Mouse (Mus musculus): ENCODE results near the gene Tns4.

Tns4 gene

DNA sequence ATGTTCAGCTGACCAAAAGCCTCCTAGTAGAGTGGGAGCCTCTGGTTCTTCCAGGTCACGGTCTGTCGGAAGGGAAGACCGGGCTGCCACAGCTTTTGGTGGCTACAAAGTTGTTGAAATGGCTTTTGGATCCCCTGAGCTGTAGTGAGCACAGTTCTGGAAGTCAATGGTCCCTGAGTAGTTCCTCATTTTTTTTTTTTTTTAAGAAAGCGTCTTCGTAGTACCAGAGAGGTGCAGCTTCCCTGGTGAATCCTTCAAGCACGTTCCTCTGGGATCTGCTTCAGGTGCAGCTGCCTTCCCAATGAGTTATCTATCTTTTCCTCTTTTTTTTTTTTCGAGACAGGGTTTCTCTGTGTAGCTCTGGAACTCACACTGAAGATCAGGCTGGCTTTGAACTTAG lies 4.6 kb upstream of the Tns4 start:
- no peak for DNase-seq (ENCODE audit: low spot score)

DNA sequence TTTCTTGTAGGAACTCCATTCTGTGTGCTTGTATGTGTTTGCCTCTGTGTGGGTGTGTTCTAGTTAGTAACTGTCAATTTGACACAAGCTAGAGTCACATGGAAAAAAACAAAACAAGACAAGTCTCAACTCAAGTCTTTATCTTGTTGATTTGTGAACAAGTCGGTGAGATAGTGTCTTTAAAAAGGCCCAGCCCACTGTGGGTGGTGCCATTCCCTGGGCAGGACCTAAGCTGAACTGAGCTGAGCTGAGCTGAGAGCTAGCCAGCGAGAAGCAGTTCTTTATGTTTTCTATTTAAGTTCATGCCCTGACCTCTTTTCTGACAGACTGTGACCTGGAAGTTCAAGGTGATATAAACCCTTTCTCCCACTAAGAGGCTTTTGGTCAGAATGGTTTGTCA lies 2.6 kb upstream of the Tns4 start:
- no peak for DNase-seq (ENCODE audit: low spot score)

DNA sequence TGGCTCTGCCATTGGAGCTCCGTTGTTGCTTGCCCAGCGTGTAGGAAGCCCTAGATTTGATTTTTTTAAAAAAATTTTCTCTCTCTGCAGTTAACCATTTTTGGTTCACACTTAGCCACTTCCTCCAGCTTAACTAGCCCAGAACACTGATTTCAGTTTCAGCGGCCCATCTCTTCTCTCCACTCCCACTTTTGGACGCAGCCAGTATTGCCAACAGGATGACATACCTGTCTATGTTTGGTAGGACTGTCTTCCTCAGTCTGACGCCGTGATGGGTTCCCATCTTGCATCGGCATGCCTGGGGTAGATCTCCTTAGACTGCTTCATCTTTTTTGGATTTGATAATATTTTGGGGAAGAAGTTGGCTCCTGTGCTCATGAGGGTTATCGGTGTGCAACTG lies 1.3 kb upstream of the Tns4 start:
- DNase-seq (ENCODE audit: low spot score), result no peak

DNA sequence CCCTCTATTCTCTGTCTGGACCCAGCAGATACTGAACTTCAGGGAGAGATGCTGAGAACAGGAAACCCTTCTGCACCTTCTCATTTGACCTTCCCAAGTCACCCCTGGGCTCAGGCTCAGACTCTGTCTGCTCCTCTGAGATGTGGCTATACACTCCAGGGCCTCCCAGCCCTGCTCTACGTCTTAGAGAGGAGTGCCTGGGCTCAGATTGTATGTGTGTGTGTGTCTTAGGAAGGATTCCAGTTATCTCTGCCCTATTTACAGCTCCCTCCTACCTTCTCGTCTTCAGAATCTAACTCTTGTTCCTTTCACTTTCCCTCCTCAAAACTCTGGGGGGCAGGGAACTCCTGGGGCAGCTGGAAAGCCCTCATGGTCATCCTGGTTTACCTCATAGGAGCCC lies 620 bp downstream of the Tns4 start:
- DNase-seq (ENCODE audit: low spot score), result no peak

DNA sequence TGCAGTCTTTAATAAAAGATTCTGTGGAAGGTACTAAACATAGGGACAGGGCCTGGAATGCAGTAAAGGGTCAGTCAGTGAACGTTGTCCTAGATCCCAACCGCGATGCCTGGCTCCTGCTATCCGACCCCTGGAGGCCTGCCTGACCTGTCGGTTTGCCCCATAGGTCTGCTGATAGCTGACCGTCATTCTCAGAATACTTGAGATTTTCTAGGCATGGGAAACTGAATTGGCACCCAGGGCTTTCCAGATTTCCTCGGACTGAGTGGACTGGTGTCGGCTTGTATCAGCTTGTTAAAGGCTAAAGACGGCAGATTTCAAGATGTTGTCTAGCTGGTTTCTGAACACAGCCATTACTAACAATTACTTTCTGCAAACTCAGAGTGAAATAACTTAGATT lies 4.7 kb downstream of the Tns4 start:
- no peak for DNase-seq (ENCODE audit: low spot score)

DNA sequence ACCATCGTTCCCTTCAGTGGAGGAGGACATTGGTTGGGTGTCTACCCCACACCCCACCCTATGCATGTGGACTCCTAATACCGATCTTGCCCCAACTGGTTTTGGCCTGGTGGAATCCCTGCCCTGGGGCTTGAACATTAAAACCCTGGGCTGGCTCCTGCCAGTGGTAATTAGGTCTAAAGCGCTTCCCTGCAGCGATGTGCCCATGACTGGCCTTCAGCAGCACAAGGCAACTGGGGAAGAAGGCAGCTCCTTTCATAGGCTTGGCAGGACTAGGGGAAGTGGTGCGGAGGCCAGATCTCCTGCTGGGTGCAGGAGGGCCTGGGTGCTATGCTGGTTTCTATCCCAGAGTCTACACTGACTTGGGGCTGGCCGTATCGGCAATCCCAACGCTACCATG lies 5.6 kb downstream of the Tns4 start:
- no peak for DNase-seq (ENCODE audit: low spot score)

DNA sequence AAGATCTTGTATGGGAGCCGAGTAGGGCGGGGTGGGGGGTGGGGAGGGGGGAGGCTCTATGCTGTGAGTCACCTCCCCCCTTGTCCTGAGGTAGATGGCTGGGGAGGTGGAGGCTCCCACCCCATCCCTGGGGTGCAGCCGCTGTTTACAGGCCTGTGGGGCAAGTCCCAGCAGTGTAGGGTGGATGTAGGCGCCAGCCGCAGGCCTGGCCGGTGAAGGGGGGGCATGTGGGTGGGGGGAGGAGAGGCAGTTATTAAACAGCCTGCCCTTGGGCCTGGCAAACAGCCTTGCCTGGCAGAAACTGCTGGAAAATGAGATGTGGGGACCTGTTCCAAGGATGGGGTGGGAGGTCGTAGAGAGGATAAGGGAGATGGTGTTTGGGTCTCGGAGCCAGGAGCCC lies 7.0 kb downstream of the Tns4 start:
- DNase-seq (ENCODE audit: low spot score), result no peak

DNA sequence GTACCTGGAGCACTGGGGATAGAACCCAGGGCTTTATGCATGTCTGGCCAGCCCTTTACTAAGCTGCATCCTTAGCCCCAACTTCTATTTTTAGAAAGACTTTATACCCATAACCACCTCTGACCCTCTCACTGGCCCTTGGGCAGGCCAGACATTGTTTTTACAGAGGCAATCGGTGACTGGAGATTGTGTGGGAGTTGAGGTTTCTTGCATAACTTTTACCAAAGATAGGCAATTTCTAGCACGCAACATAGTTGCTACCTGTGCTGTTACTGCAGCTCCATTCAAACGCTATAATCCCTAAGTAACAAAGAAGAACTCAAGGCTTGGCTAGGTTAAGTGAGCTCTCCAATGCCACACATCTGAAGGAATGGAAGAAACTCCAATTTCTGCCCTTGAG lies 7.5 kb downstream of the Tns4 start:
- DNase-seq (ENCODE audit: low spot score), result no peak

DNA sequence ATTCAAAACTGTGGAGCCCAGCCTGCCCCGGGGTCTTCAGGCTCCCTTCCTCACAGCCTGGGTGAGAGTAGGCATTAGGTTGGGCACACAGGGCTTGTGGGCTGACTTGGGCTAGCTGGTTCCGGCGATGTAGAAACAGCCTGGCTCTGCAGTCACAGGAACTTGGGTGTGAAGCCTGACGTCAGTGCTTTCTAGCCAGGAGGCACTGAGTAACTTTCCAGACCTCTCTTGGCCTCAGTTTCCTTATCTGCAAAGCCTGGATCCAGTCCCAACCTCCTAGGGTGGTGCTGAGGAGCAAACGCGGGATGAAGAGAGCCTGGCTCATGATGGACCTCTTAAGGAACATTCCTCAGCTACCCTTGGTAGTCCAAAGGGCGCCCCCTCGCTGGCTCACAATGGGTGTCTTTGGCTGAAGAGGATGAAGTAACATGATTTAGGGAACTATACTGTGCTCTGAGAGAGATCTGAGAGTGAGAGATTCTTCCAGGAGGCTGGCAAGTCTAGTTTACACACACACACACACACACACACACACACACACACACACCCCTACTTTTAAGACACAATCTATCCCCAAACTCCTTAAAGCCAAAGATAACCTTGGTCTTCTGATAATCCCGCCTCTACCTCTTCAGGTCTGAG lies 8.1 kb downstream of the Tns4 start:
- DNase-seq (ENCODE audit: low spot score), result no peak

DNA sequence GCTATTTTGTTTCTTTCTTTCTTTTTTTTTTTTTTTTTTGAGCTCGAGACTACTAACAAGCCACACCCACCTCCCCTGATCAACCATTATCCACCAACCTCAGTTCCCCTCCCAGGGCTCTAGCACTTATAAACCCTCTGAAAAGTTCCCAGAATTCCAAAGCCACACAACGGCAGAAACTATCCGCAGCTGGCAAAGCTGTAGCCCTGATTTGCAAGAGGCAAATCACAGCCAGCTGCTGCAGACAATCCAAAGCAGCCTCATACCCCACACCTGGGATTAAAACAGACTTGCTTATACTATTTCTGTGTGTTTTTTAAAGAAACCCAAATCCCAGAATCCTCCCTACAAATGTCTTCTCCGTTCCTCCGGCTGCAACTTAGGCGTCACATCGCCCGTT lies 11.2 kb downstream of the Tns4 start:
- no peak for DNase-seq (ENCODE audit: low spot score)

DNA sequence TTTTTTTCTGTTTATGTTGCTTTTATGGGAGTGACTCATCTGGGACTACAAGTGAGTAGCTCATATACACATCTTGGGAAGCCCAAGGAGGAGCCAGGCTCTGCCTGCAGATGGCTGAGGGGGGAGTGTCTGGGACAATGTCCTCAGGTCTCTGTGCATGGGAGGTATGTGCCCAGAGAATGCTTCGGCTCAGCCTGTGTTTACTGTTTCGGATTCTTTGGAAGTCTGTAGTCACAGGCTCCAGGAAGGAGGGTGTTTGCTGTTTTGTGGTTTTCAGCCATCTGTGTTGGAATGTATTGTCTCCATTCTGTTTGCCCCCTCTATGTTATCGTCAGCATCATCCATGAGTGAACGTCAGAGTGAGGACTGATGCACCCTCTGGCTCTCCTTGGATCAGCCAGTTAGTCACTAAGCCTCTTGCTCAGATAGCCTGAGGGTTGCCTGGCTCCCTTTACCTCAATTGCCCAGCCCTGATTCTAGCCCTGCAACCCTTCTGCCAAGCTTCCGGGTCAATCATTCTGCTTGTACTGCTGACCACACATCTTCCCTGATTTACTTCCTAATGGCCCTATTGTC lies 12.3 kb downstream of the Tns4 start:
- DNase-seq (ENCODE audit: low spot score), result no peak

DNA sequence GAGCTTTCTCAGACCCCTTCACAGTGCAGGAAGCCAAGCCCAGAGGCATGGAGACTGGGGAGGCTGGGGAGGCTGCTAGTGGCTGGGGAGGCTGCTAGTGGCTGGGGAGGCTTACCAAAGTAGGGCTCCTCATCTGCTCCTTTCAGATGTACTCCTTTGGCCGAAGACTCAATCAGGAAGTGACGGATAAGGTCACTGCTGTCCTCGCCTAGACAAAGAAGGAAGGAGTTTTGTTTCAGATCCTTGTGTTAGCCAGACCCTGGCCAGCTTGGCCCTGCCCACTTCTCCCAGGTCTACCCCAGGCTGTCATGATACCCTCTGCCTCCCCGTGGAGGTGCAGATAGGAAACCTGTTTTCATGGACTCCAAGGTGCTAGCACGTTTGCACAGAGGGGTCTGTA lies 15.3 kb downstream of the Tns4 start:
- no peak for DNase-seq (ENCODE audit: low spot score)

DNA sequence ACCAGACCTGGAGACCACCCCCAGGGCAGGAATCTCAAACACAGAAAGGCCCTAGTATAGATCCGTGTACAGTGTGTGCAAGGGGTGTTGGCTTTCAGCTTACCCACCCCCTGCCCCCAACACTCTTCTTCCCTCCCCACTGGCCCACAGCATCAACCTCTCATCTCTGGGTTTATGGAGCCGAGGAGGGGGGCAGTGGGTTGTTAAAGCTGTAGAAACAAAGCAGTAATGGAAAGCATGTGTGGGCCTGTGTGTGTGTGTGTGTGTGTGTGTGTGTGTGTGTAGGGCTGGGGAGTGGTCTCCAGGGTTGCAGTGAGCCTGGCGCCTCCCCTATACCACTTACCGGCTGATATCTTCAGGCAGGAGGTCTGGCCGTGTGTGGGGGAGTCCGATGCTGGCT lies 17.2 kb downstream of the Tns4 start:
- DNase-seq (ENCODE audit: low spot score), result no peak

DNA sequence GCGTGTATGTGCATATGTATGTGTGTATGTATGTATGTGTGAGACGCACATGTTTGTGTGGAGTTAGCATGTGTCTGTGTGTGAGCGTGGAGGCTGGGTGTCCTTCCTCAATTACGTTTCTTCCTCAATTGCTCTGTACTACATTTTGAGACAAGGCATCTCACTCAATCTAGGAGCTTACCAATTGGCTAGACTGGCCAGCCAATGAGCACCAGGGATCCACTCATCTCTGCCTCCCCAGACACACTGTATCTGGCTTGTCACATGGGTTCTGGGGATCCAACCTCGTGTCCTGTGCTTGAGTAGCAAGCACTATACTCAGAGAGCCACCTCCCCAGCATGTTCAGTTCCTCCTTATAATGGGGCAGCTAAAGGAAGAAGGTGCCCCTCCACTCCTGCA lies 20.7 kb downstream of the Tns4 start:
- DNase-seq (ENCODE audit: low spot score), result no peak

DNA sequence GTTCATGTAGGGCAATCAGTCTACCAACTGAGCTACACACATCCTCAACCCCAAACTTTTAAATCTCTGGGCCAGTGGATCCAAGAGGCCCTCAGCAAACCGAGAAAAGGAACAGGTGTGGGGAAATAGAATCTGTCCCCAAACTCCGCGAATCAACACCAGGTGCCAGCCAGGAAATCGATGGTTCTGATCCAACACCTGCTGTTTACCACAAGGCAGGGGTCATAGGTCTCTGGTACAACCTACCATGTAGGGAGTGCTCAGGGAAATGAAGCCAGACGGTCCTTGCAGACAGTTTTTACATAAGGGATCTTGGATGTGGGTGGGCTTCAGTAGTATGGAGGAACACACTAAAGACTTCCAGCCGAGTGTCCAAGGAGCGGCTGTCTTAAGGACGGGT lies 21.5 kb downstream of the Tns4 start:
- DNase-seq (ENCODE audit: low spot score), result no peak

DNA sequence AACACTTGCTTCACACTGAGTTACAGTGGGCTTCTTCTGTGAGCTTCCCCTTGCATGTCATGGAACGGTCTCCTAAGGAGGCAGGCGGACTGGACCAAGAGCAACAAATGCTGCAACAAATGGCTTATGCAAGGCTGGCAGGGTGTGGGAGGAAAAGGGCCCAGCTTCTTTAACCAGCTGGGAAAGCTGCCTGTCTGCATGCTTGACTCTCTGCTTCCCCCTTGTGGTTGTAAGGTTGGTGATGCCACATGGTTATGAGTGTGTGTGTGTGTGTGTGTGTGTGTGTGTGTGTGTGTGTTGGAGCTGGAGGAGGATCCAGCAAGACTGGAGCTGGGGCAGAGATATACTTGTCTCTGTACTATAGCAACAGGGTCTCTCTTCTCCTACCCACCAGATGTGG lies 23.1 kb downstream of the Tns4 start:
- peak; percentile 88 for DNase-seq (ENCODE audit: low spot score)

DNA sequence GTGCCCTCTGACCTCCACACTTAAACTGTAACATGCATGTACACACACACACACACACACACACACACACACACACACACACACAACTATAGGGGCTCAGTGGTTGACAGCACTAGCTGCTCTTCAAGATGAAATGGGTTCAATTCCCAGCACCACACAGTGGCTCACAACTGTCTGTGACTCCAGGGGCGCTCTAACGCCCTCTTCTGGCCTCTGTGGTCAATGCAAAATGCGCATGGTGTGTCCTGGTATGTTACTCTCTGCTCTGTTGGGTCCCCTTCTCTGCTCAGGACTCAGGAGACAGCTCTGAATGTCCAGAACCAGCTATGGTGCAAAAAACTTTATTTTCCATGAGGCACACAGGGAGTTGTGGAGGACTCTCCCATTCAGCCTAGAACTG lies 23.8 kb downstream of the Tns4 start:
- no peak for DNase-seq (ENCODE audit: low spot score)

DNA sequence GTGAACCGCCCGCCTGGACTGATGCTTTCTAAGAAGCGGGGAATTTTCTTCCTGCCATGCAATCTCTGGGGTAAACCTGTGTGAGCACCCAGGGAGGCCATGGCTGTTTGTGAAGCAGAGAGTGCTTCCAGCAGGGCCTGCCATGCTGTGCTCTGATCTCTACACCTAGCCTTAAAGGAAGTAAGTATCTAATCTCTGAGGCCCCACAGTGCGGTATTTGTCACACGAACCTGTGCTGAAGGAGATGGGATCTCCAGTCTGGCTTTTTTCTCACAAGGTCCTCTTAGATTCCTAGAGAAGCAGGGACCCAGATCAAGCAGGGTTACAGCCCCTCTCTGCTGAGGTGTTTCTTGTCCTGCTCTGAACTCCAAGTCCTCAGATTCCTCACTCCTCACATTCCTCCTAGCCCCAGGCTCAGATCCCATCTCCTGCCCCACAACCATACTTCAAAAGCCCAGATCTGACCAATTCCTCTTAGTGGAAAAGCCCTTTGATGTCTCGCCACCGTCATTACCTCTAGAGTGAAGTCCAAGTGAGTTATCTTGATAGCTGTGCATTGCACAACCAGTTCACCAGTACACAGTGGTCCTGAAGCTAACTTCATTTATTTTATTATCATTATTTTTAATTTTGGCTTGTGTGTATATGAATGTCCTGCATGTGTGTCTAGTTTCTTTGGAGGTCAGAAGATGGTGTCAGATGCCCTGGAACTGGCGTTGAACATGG lies 25.5 kb downstream of the Tns4 start:
- no peak for DNase-seq (ENCODE audit: low spot score)

DNA sequence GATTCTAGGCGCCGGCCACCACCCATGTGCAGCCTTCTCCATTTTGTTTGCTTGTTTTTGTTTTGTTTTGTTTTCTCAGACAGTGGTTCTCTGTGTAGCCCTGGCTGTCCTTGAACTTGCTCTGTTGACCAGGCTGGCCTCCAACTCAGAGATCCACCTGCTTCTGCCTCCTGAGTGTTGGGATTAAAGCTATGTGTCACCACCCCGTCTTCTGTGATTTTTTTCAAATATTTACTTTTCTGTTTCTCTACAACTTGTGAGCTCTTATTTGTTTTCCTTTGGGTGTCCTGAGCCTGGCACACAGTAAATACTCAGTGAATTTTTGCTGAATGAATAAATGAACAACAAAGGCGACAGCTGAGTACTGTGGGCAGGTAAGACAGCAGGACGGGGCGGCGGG lies 26.4 kb downstream of the Tns4 start:
- DNase-seq (ENCODE audit: low spot score), result no peak

DNA sequence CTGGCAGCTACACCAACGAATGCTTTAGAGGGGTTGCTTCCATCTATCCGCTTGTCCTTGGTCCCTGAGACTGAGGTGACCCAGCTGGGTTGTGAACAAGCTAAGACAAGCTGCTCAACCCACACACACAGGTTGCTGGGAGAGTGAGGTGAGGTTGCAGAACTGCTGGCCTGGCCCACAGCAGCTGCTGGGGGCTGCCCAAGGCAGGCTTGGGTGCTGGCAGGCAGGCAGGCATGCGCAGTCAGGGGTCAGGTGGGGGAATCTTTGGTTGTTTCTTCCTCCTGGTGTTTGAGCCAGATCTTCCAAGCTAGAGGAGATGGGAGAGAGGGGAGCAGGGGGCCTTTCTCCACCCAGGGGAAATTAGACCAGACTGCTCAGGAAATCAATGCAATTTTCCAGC lies 28.7 kb downstream of the Tns4 start:
- DNase-seq (ENCODE audit: low spot score), result no peak

DNA sequence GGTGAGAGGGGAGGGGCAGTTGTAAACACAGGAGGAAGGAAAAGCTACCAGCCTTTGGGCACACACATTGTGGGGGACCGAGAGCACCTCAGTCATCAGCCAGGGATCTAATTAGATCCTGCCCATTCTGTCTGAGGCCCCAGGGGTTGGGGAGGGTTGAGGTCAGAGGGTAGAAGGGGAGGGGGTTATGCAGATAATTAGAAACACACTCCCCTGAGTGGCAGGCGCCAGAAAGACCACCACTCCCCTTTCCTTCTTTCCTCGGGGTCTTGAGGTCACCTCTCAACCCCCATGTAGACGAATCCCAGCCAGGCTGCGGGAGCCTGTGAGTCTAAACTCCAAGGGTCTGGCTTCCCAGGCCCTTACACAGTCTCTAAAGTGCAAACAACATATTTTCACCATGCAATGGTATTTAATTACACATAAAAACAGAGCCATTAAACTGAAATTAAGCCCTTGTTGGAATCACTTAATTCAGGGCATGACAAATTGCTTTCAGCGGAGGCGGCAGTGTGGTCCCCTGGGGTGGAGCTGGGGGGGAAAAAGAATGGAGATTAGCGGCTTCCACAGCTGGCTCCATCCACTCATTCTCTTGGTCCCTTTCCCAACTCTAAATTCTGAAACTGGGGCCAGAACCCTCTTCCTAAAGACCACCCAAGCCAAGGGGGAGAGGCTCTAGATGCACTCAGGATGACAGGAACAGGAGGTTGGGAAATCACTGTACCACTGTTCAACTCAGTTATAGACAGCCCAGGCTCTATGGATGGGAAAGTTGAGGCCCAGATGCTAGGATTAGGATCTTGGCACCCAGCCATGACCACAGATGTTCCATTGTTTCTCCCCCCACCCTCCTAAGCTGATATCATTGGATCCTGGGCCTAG lies 33.3 kb downstream of the Tns4 start:
- DNase-seq (ENCODE audit: low spot score), result no peak

DNA sequence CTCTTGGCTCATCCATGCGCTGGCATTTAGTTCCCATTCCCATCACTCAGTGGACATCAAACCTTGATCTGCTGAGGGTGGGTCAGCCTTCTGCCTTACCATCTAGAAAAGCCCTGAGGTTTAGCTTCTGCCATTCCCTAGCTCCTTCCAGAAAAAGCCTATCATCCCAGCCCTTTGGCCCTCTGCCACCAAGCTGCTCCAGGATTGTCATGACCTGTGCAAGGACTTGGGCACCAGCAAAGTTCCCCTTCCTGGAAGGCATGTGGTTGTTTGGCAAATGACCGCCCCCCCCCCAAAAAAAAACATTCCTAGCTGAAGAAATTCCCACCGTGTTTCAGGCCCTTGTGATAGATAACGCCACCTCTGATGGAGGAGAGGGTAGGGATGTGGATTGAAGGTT lies 34.0 kb downstream of the Tns4 start:
- no peak for DNase-seq (ENCODE audit: low spot score)

DNA sequence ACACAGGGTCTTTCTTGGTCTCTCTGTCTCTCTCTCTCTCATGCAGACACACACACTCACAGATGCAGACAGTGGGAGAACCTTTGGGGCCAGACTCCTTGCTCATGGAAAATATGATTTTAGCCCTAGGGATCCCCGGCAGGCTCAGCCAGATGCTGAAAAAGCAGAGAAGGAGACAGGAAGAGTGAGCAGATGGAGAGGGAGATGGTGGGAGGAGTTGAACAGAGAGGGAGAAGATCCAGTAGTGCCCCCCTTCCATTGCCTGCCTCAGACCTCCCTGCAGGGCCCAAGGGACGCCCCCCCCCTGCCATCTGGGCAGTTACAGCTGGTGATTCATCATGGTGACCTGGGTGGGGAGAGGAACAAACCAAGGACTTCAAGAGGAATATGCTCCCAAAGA lies 41.5 kb downstream of the Tns4 start:
- DNase-seq (ENCODE audit: low spot score), result no peak
